Mouse (Mus musculus) testis, adult 2 months (tissue): Measurements from ENCODE around the gene Ndrg3. TPM values are rescaled to one million over a fixed set of nuclear protein-coding genes. Genes with fewer than 3 reads are reported as not detected.
"Not testable (repeated sequence)": the region's sequence is repeated elsewhere in the genome, so short reads cannot be mapped to it uniquely, and the experiment has no call there.

Experiments
- H3K27ac ChIP-seq: fragments of 200-500 bp; 2 replicates; pipeline ENCODE4 v1.5.1; 2012; ENCODE audit warnings: low read depth, low read length; ENCODE audit not compliant: control insufficient read depth, insufficient read depth
- H3K27me3 ChIP-seq: fragments of 200-500 bp; 2 replicates; pipeline ENCODE4 v1.6.1; 2012; ENCODE audit warnings: mild to moderate bottlenecking, low read length, moderate library complexity; ENCODE audit not compliant: control insufficient read depth, insufficient read depth
- H3K36me3 ChIP-seq: fragments of 200-500 bp; 2 replicates; pipeline ENCODE4 v1.6.1; 2012; ENCODE audit warnings: mild to moderate bottlenecking, low read length; ENCODE audit not compliant: control insufficient read depth, insufficient read depth
- H3K4me1 ChIP-seq: fragments of 200-500 bp; 2 replicates; pipeline ENCODE4 v1.6.1; 2012; ENCODE audit warnings: low read length; ENCODE audit not compliant: control insufficient read depth, insufficient read depth
- H3K4me3 ChIP-seq: fragments of 200-500 bp; 2 replicates; pipeline ENCODE4 v1.5.1; 2012; ENCODE audit warnings: low read depth, mild to moderate bottlenecking, low read length, moderate library complexity, mixed read lengths; ENCODE audit not compliant: control insufficient read depth
- CTCF ChIP-seq: fragments of 200-500 bp; IDR thresholded peaks from 2 replicates; pipeline ENCODE4 v1.5.1; 2012; ENCODE audit warnings: low read depth, mild to moderate bottlenecking, inconsistent platforms, low read length, moderate library complexity; ENCODE audit not compliant: control insufficient read depth, insufficient read depth, insufficient replicate concordance
- POLR2A ChIP-seq: fragments of 200-500 bp; IDR thresholded peaks from 2 replicates; pipeline ENCODE4 v1.6.1; 2012; ENCODE audit warnings: low read depth, mild to moderate bottlenecking, inconsistent platforms, low read length, moderate library complexity; ENCODE audit not compliant: control insufficient read depth
- polyA plus RNA-seq: library from polyadenylated mRNA; depleted of rRNA; stranded (reverse); fragments of >200 nt; gene quantifications from 2 replicates; pipeline ENCODE4 v1.2.3, GENCODE M21; 2012

Gene Ndrg3
- polyA plus RNA-seq, 1 experiment = 368 TPM

DNA sequence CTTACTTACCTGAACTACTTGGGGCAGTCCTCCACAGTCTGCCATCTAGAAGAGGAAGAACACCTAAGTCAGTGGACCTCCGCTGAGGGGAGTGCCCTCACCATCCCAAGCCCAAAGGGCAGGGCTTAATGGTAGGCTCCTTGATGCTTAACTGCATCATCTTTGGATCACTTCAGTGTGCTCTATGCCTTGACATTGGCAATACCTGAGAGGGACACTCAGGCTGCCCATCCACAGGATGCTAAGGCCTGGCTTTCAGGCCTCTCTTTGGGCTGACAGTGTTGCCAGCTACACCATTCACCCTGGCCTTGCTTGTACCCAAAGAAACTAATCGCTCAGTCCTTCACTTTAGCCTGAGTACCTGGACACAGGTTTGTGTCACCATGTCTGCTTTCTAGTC is 60.4 kb downstream of the Ndrg3 start:
- TF ChIP-seq POLR2A = no peak
- TF ChIP-seq CTCF = no peak
- H3K4me3 ChIP-seq = no peak overlapping the region

DNA sequence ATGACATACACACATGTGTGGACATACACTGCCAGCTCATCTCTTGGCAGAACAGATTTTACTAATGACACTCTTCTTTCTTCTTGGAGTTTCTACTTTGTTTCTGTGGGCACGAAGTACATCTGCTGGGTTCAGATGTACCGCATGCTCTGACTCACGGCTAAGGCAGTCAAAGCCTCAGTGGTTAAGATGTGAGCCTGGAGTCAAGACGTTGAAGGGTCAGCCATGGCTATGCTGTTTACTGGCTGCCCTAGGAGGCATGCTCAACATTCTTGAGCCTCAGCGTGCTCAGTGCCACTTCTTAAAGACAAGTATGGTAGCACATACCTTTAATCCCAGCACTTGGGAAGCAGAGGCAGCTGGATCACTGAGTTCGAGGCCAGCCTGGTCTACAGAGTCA is 61.3 kb downstream of the Ndrg3 start:
- Histone ChIP-seq H3K4me1 (no peaks in the 10 kb centered on the region), H3K27me3 (no peaks in the 10 kb centered on the region), H3K4me3 (no peak overlapping the region), H3K27ac (no peak overlapping the region), H3K36me3 (no peaks in the 10 kb centered on the region; the same call in 1 of the 2 replicates)
- TF ChIP-seq CTCF = no peak
- TF ChIP-seq POLR2A = no peak

More for the DNA sequence above, 60.4 kb downstream of the Ndrg3 start:
- no peaks in the 10 kb centered on the region; the same call in 1 of the 2 replicates for H3K36me3 ChIP-seq
- no peak overlapping the region for H3K27ac ChIP-seq
- no peaks in the 10 kb centered on the region for H3K27me3 ChIP-seq
- H3K4me1 ChIP-seq = no peaks in the 10 kb centered on the region

DNA sequence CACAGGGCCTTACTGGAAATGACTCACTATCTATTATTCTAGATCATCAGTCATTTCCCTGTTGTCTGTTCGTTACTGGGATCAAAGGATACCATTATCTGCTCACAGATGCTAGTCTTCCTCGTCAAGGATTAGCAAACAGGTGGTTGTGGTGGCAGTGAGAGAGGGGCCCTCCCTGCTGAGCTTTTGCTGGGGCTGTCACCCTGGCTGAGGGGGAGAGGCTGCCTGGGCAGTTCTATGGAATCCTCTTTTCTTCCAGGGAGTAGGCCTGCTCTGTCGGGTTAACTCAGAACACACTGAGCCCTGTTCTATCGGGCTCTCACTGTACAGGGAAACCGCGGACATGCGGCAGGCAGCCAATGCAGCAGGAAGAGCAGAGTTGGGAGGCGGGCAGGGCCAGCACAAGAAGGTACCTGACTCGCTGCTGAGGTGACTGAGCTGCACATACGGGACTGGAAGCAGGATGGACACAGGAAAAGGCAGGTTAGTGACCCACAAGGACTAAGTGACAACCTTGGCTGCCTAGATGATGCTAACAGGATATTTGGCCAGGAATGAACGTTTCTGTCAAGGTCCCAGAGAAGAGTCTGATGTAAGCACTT is 62.2 kb downstream of the Ndrg3 start:
- Histone ChIP-seq H3K36me3 (no peaks in the 10 kb centered on the region; the same call in 1 of the 2 replicates), H3K27ac (no peak overlapping the region), H3K4me1 (no peaks in the 10 kb centered on the region), H3K4me3 (no peak overlapping the region), H3K27me3 (no peaks in the 10 kb centered on the region)
- TF ChIP-seq CTCF = no peak
- no peak for TF ChIP-seq POLR2A

DNA sequence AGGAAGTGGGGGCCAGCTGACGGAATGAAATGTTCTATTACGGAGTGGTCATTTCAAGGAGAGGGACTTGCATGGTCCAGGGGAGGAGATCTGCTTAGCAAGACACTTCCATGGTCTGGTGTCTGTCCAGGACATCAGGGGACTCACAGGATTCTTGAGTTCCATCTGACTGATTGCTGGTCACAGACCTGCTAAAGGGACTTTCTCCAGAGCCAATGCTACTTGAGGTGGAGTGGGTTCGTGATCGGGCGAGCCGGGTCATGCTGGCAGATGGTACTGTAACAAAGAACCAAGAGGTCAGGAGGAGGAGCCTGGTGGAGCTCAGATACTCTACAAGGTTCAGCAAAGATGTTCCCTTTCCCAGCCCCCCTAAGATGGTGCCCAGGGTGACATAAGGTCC is 63.2 kb downstream of the Ndrg3 start:
- H3K4me3 ChIP-seq = no peak overlapping the region
- no peak overlapping the region for H3K27ac ChIP-seq

DNA sequence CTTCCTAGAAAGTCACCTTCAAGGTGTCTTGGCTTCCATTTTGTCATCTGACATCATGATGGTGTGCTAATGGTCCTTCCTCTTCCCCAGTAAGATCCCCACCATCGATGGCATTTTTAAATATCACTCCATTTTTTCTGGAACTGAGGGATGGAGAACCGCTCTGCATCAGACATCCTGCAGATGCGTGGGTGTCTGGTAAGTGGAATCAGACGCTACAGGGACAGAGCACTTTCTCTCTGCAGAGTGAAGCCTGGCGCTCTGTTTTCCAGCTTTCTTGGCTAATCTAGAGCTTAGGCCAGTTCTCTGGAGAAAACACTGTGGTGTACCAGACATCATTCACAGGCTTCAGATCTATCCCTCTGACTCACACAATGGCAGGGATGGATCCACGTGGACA is 64.2 kb downstream of the Ndrg3 start:
- no peaks in the 10 kb centered on the region for H3K27me3 ChIP-seq
- no peaks in the 10 kb centered on the region; the same call in 1 of the 2 replicates for H3K36me3 ChIP-seq
- no peak overlapping the region for H3K4me3 ChIP-seq
- no peak overlapping the region for H3K27ac ChIP-seq
- no peak for TF ChIP-seq POLR2A
- no peak for TF ChIP-seq CTCF
- H3K4me1 ChIP-seq = no peaks in the 10 kb centered on the region

More for the DNA sequence above, 63.2 kb downstream of the Ndrg3 start:
- TF ChIP-seq CTCF = no peak
- TF ChIP-seq POLR2A = no peak
- H3K4me1 ChIP-seq = no peaks in the 10 kb centered on the region
- no peaks in the 10 kb centered on the region; the same call in 1 of the 2 replicates for H3K36me3 ChIP-seq
- no peaks in the 10 kb centered on the region for H3K27me3 ChIP-seq

DNA sequence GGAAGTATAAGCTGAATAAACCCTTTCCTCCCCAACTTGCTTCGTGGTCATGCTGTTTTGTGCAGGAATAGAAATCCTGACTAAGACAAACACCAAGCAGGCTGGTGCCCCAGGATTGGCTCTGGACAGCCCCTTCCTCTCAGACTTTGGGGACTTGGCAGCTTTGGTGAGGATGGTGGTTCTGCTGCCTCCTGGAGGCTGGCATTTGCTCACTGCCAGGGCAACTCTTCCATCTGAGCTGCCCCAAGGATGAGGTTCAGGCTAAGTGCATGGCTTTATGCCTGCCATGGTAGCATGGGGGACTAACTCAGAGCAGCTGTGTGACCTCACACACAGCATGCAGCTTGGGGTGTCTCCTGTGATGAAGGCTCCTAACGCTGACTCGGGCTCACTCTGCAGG is 66.2 kb downstream of the Ndrg3 start:
- H3K27me3 ChIP-seq, H3K27ac ChIP-seq, H3K4me3 ChIP-seq, H3K36me3 ChIP-seq, H3K4me1 ChIP-seq: not testable (repeated sequence)

DNA sequence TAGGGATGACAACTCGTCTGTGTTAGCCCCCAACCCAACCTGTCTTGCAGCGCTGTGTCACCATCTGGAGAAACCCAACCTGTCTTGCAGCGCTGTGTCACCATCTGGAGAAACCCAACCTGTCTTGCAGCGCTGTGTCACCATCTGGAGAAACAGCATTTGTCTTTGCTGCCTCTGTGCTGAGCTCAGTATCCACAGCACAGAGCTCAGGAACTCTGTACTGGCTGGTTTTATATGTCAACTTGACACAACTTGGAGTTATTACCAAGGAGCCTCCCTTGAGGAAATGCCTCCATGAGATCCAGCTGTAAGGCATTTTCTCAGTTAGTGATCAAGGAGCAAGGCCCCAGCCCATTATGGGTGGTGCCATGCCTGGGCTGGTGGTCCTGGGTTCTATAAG is 66.8 kb downstream of the Ndrg3 start:
- H3K4me1 ChIP-seq, H3K27me3 ChIP-seq, H3K4me3 ChIP-seq, H3K27ac ChIP-seq, H3K36me3 ChIP-seq: not testable (repeated sequence)
